In the genomic region with DNA sequence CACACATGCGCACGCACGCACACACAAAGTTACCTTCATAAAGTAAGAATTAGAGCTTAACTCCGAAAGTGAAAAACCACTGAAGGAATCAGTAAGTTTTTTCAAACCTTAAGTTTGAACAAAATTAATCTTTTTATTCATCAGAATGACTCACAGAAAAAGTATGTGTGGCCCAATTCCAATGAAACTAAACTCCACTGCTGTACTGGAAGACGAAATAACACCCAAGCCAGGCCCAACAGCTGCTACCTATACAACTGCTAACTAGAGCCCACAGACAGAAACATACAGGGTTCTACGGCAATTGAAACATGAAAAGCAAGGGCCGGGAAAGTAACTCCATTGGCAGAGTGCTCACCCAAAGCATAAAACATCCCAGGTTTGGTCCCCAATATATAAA, we compare ENCODE assay signal across 25 mouse cellular contexts.
A peak's percentile ranks its signal among the peaks of the same experiment; 100 is the strongest.
DNase-seq lines count a peak whose midpoint lies in the region; ATAC-seq and TF ChIP-seq lines count a peak whose summit lies in the region.
"Had no signal": no experiment of that assay in that cellular context is flagged by ENCODE, and none has a peak within 500 bp of the region (broad histone marks: within the 10 kb centered on the region; RNA-seq: fewer than 3 reads in every experiment).

No protein-coding gene starts in this region.

- H3K4me2 ChIP-seq in limb, embryonic 14.5 days (replicated peaks; ENCODE audit: low read depth, low read length, severe bottlenecking) = no peak overlapping the region
- H3K4me2 ChIP-seq: embryonic facial prominence, embryonic 15.5 days; heart, embryonic 15.5 days; intestine, embryonic 15.5 days; liver, embryonic 15.5 days; lung, embryonic 15.5 days; midbrain, embryonic 11.5 days; neural tube, embryonic 13.5 days had no signal

- no peak overlapping the region for H3K9ac ChIP-seq in limb, embryonic 14.5 days (ENCODE audit: low read depth, low read length, severe bottlenecking)
- H3K9ac ChIP-seq: embryonic facial prominence, embryonic 15.5 days; heart, embryonic 15.5 days; intestine, embryonic 15.5 days; liver, embryonic 15.5 days; lung, embryonic 15.5 days; neural tube, embryonic 13.5 days had no signal

- 73% methylated on average over 7 of the region's 7 CpGs for WGBS in limb, embryonic 14.5 days

- H3K36me3 ChIP-seq in limb, embryonic 14.5 days (ENCODE audit: control insufficient read depth, insufficient read depth, low read length) = no peaks in the 10 kb centered on the region; the same call in 1 of the 2 replicates
- H3K36me3 ChIP-seq: embryonic facial prominence, embryonic 15.5 days; heart, embryonic 15.5 days; intestine, embryonic 15.5 days; liver, embryonic 15.5 days; lung, embryonic 15.5 days had no signal

- H3K9me3 ChIP-seq in limb, embryonic 14.5 days (ENCODE audit: control insufficient read depth, low read length) = no peaks in the 10 kb centered on the region
- H3K9me3 ChIP-seq: embryonic facial prominence, embryonic 15.5 days; G1E; heart, embryonic 15.5 days; intestine, embryonic 15.5 days; liver, embryonic 15.5 days; lung, embryonic 15.5 days; neural tube, embryonic 13.5 days had no signal

- no peaks in the 10 kb centered on the region for H3K4me1 ChIP-seq in limb, embryonic 14.5 days (ENCODE audit: control insufficient read depth, insufficient read depth, low read length)
- H3K4me1 ChIP-seq: embryonic facial prominence, embryonic 15.5 days; heart, embryonic 15.5 days; intestine, embryonic 15.5 days; lung, embryonic 15.5 days; neural tube, embryonic 13.5 days had no signal

- no peak for DNase-seq in frontal cortex, postnatal 25 days (ENCODE audit: low spot score in 2 of 2)
- DNase-seq in 3134 (ENCODE audit: extremely low read depth, insufficient read length, low spot score) = peak; percentile 52
- DNase-seq in Muller cell, postnatal 12 days (ENCODE audit: inconsistent ontology term) = peak; percentile 58
- DNase-seq in limb, embryonic 14.5 days (ENCODE audit: low spot score) = peak; percentile 56
- DNase-seq in lung, postnatal 4 days = no peak
- DNase-seq: adrenal gland, postnatal 25 days; cerebellum, adult 18-20 months; cerebellum, postnatal 10 days; gastrocnemius, adult 2 months; kidney, postnatal 25 days; thymus, postnatal 4 days had no signal

- peak; percentile 62 for ATAC-seq in frontal cortex, adult (ENCODE audit: low TSS enrichment)
- ATAC-seq in limb, embryonic 14.5 days (ENCODE audit: low FRiP score, low read depth) = 0 out of 2 replicates have a peak, but pooled peaks have one; percentile 55
- ATAC-seq in CD4-positive, CD25-positive, alpha-beta regulatory T cell, adult 4 months = no peak
- ATAC-seq: forebrain, embryonic 14.5 days; hindbrain, embryonic 16.5 days; intestine, embryonic 15.5 days had no signal

- no peaks in the 10 kb centered on the region for H3K27me3 ChIP-seq in limb, embryonic 14.5 days (ENCODE audit: control insufficient read depth, insufficient read depth, low read length)
- H3K27me3 ChIP-seq: embryonic facial prominence, embryonic 15.5 days; heart, embryonic 15.5 days; intestine, embryonic 15.5 days; liver, embryonic 15.5 days; lung, embryonic 15.5 days; neural tube, embryonic 13.5 days had no signal

- 0 out of 2 replicates have a peak overlapping the region, but pooled peaks have one; percentile 48 for H3K27ac ChIP-seq in limb, embryonic 14.5 days (replicated peaks; ENCODE audit: low read depth, low read length)
- H3K27ac ChIP-seq: embryonic facial prominence, embryonic 15.5 days; gastrocnemius, adult 2 months; heart, embryonic 15.5 days; intestine, embryonic 15.5 days; layer of hippocampus, adult 2 months; left cerebral cortex, adult 2 months; liver, embryonic 15.5 days; lung, embryonic 15.5 days; neural tube, embryonic 13.5 days had no signal

- TF ChIP-seq POLR2A in limb, embryonic 14.5 days (IDR thresholded peaks at IDR 0.05; ENCODE audit: borderline replicate concordance, extremely low read depth, insufficient read depth, insufficient read length) = no peak

- no peak overlapping the region for H3K4me3 ChIP-seq in limb, embryonic 14.5 days (replicated peaks; ENCODE audit: low read length)
- H3K4me3 ChIP-seq: embryonic facial prominence, embryonic 15.5 days; gastrocnemius, adult 2 months; heart, embryonic 15.5 days; intestine, embryonic 15.5 days; layer of hippocampus, adult 2 months; left cerebral cortex, adult 2 months; liver, embryonic 15.5 days; lung, embryonic 15.5 days; neural tube, embryonic 13.5 days had no signal

Comparison
In these comparisons a context has a peak if more than half of its experiments do, and no peak if none do; other contexts are left out.
1. DNase-seq: peak in 3134 (single experiment), Muller cell, postnatal 12 days (single experiment) and limb, embryonic 14.5 days (single experiment); none in frontal cortex, postnatal 25 days (0 of 2) and lung, postnatal 4 days (0 of 2).